Mouse (Mus musculus): ENCODE results near the gene Stam2. TPM values are rescaled to one million over a fixed set of nuclear protein-coding genes. Genes with fewer than 3 reads are reported as not detected.

Stam2 gene
- total and polyA plus RNA-seq, 2 experiments from 2014 or later, result 21.2 to 25.3 TPM

DNA sequence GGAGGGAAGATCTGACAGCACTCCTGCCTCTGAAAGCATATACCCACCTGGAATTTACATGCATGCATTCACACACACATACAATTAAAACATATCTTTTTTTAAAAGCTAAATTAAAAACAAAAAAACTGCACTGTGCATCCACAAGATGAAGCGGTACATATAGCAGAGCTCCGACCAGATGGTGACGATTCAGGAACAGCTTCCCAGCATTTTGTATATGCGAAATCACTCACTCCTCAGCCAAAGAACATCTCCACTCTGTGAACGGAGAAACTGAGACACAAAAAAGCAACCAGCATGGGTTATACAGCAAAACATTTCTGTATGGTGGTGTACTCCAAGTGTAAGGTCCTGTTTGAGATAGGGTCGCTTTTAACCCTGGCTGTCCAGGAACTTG lies 11.2 kb downstream of the Stam2 start:
- Histone ChIP-seq H3K36me3 (replicated peaks; ENCODE audit: control insufficient read depth, insufficient read depth, low read length) (0 out of 2 replicates have a peak, but pooled peaks cover 2% of the 10 kb centered on the region), H3K4me3 (ENCODE audit: low read depth, low read length) (no peak overlapping the region), H3K4me1 (ENCODE audit: control insufficient read depth, insufficient read depth) (peaks cover 3% of the 10 kb centered on the region; the same call in 1 of the 2 replicates), H3K27ac (ENCODE audit: low read depth) (no peak overlapping the region), H3K9me3 (replicated peaks; ENCODE audit: control insufficient read depth, low read length) (no peaks in the 10 kb centered on the region), H3K27me3 (ENCODE audit: control insufficient read depth, insufficient read depth, low read length) (no peaks in the 10 kb centered on the region), H3K9ac (replicated peaks; ENCODE audit: low read depth, low read length) (no peak overlapping the region), H3K4me2 (ENCODE audit: low read depth, low read length) (no peak overlapping the region)
- DNase-seq (ENCODE audit: low spot score), result no peak
- 90% methylated on average over 6 of the region's 6 CpGs for WGBS
- no peak for TF ChIP-seq CTCF (IDR thresholded peaks at IDR 0.05; ENCODE audit: low read depth)
- no peak for TF ChIP-seq EP300 (IDR thresholded peaks at IDR 0.05; ENCODE audit: low read depth)
- no peak for ATAC-seq (ENCODE audit: insufficient read depth, low read depth)

DNA sequence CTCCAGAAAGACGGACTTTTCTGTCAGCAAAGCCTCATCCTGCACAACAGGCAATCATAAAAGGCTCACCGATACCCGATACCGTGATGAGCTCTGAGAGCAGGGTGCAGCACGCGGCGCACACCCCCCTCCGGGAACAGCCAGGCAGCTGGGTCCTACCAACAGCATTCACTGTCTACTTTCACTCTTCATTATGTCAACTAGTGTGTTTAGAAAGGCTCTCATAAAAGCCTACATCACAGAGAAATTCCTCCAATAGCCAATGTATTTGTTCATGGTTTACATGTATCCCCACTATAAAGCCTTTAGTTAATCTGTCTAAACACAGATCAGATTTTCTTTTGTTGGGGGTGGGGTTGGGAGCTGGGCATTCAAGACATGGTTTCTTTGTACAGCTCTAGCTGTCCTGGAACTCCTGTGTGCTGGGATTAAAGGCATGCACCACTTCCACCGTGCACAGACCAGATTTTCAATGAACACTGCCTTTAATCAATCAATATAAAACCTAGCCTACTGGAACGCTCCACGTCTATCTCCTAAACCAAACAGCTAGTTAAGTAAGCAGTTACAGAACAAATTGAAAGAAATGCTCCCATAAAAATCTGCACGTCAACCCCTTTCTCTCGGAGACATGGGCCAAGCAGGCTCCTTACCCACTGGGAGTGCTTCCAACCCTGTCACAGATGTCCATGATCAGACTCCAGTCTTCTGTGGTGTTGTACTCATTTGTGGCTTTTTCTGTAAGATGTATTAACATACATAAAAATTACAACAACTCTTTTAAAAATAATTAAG lies 21.7 kb downstream of the Stam2 start:
- Histone ChIP-seq H3K9ac (replicated peaks; ENCODE audit: low read depth, low read length) (no peak overlapping the region), H3K9me3 (replicated peaks; ENCODE audit: control insufficient read depth, low read length) (no peaks in the 10 kb centered on the region), H3K27me3 (ENCODE audit: control insufficient read depth, insufficient read depth, low read length) (no peaks in the 10 kb centered on the region), H3K4me1 (ENCODE audit: control insufficient read depth, insufficient read depth) (no peaks in the 10 kb centered on the region), H3K4me2 (ENCODE audit: low read depth, low read length) (no peak overlapping the region), H3K4me3 (ENCODE audit: low read depth, low read length) (no peak overlapping the region), H3K36me3 (replicated peaks; ENCODE audit: control insufficient read depth, insufficient read depth, low read length) (0 out of 2 replicates have a peak, but pooled peaks cover 7% of the 10 kb centered on the region), H3K27ac (ENCODE audit: low read depth) (no peak overlapping the region)
- ATAC-seq (ENCODE audit: insufficient read depth, low read depth), result no peak
- 86% methylated on average over 13 of the region's 13 CpGs for WGBS
- no peak for DNase-seq (ENCODE audit: low spot score)
- no peak for TF ChIP-seq CTCF (IDR thresholded peaks at IDR 0.05; ENCODE audit: low read depth)
- TF ChIP-seq EP300 (IDR thresholded peaks at IDR 0.05; ENCODE audit: low read depth), result no peak

GRCm38 (mm10) chr2:52717076-52717475 lies 25.0 kb downstream of the Stam2 start:
- H3K27ac ChIP-seq (ENCODE audit: low read depth), result no peak overlapping the region; the same call in 1 of the 2 replicates
- 71% methylated on average over 5 of the region's 5 CpGs for WGBS
- H3K4me2 ChIP-seq (ENCODE audit: low read depth, low read length), result no peak overlapping the region
- ATAC-seq (ENCODE audit: insufficient read depth, low read depth) (no peak), DNase-seq (ENCODE audit: low spot score) (no peak)
- H3K9ac ChIP-seq (replicated peaks; ENCODE audit: low read depth, low read length), result no peak overlapping the region
- no peaks in the 10 kb centered on the region for H3K9me3 ChIP-seq (replicated peaks; ENCODE audit: control insufficient read depth, low read length)
- H3K27me3 ChIP-seq (ENCODE audit: control insufficient read depth, insufficient read depth, low read length), result no peaks in the 10 kb centered on the region
- peaks cover 32% of the 10 kb centered on the region for H3K36me3 ChIP-seq (replicated peaks; ENCODE audit: control insufficient read depth, insufficient read depth, low read length)
- H3K4me1 ChIP-seq (ENCODE audit: control insufficient read depth, insufficient read depth), result no peaks in the 10 kb centered on the region
- TF ChIP-seq EP300 (IDR thresholded peaks at IDR 0.05; ENCODE audit: low read depth) (no peak), CTCF (IDR thresholded peaks at IDR 0.05; ENCODE audit: low read depth) (no peak)
- H3K4me3 ChIP-seq (ENCODE audit: low read depth, low read length), result no peak overlapping the region

- H3K27me3 ChIP-seq (ENCODE audit: control insufficient read depth, insufficient read depth, low read length), result no peaks in the 10 kb centered on the region
- H3K4me1 ChIP-seq (ENCODE audit: control insufficient read depth, insufficient read depth), result no peaks in the 10 kb centered on the region
- ATAC-seq (ENCODE audit: insufficient read depth, low read depth) (no peak), DNase-seq (ENCODE audit: low spot score) (no peak)
- no peak overlapping the region for H3K4me2 ChIP-seq (ENCODE audit: low read depth, low read length)
- H3K9me3 ChIP-seq (replicated peaks; ENCODE audit: control insufficient read depth, low read length), result no peaks in the 10 kb centered on the region
- H3K4me3 ChIP-seq (ENCODE audit: low read depth, low read length), result no peak overlapping the region
- H3K36me3 ChIP-seq (replicated peaks; ENCODE audit: control insufficient read depth, insufficient read depth, low read length), result peaks cover 33% of the 10 kb centered on the region
- H3K9ac ChIP-seq (replicated peaks; ENCODE audit: low read depth, low read length), result no peak overlapping the region
- TF ChIP-seq EP300 (IDR thresholded peaks at IDR 0.05; ENCODE audit: low read depth), result no peak
- no peak for TF ChIP-seq CTCF (IDR thresholded peaks at IDR 0.05; ENCODE audit: low read depth)
- no peak overlapping the region for H3K27ac ChIP-seq (ENCODE audit: low read depth)
- WGBS, result 91% methylated on average over 6 of the region's 6 CpGs
These were observed 26.5 kb downstream of the Stam2 start for GRCm38 (mm10) chr2:52715538-52715937.

DNA sequence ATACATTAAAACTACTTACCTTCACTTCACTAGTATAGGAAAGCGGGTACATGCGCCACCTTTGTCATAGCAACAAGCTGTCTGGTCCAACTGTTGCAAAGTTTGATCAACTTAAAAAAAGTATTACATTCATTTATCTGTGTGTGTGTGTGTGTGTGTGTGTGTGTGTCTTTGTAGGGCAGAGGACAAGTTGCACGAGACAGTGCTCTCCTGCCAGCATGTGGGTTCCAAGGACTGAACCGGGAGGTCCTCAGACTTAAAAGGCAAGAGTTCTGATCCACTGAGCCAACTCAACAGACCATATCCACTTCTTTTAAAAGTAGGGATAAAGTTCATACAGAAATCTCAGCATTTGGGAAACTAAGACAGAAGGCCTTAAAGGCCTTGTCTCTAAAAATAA lies 28.0 kb downstream of the Stam2 start:
- H3K36me3 ChIP-seq (replicated peaks; ENCODE audit: control insufficient read depth, insufficient read depth, low read length), result peaks cover 46% of the 10 kb centered on the region
- no peaks in the 10 kb centered on the region for H3K27me3 ChIP-seq (ENCODE audit: control insufficient read depth, insufficient read depth, low read length)
- TF ChIP-seq EP300 (IDR thresholded peaks at IDR 0.05; ENCODE audit: low read depth), result no peak
- no peak for TF ChIP-seq CTCF (IDR thresholded peaks at IDR 0.05; ENCODE audit: low read depth)
- ATAC-seq (ENCODE audit: insufficient read depth, low read depth), result no peak
- no peaks in the 10 kb centered on the region for H3K4me1 ChIP-seq (ENCODE audit: control insufficient read depth, insufficient read depth)
- H3K4me2 ChIP-seq (ENCODE audit: low read depth, low read length), result no peak overlapping the region
- no peak overlapping the region for H3K4me3 ChIP-seq (ENCODE audit: low read depth, low read length)
- no peak overlapping the region for H3K27ac ChIP-seq (ENCODE audit: low read depth)
- no peaks in the 10 kb centered on the region for H3K9me3 ChIP-seq (replicated peaks; ENCODE audit: control insufficient read depth, low read length)
- 93% methylated on average over 4 of the region's 4 CpGs for WGBS
- H3K9ac ChIP-seq (replicated peaks; ENCODE audit: low read depth, low read length), result no peak overlapping the region
- DNase-seq (ENCODE audit: low spot score), result no peak

All from heart, postnatal 0 days (tissue).